Mouse (Mus musculus) erythroblast, embryonic 14.5 days (primary cell): Measurements from ENCODE around the gene Kif6. TPM values are rescaled to one million over a fixed set of nuclear protein-coding genes. Genes with fewer than 3 reads are reported as not detected.

Experiments used
- H3K27me3 ChIP-seq: 2 replicates; pipeline ENCODE4 v1.6.1; 2012; ENCODE audit warnings: inconsistent platforms; ENCODE audit not compliant: control insufficient read depth
- H3K36me3 ChIP-seq: 2 replicates; pipeline ENCODE4 v1.6.1; 2012; ENCODE audit warnings: mild to moderate bottlenecking, inconsistent platforms; ENCODE audit not compliant: control insufficient read depth
- H3K4me1 ChIP-seq: 2 replicates; pipeline ENCODE4 v1.6.1; 2012; ENCODE audit warnings: inconsistent platforms; ENCODE audit not compliant: control insufficient read depth
- H3K4me3 ChIP-seq: replicated peaks from 2 replicates; pipeline ENCODE3; 2012; ENCODE audit warnings: moderate library complexity, mild to moderate bottlenecking, inconsistent platforms
- H3K9me3 ChIP-seq: 2 replicates; pipeline ENCODE4 v1.6.1; 2012; ENCODE audit warnings: low read length, inconsistent platforms, mixed read lengths; ENCODE audit not compliant: control insufficient read depth
- GATA1 ChIP-seq: IDR thresholded peaks from 2 replicates; pipeline ENCODE4 v1.6.1; 2012; ENCODE audit warnings: low read length, inconsistent platforms, mixed read lengths
- TAL1 ChIP-seq: IDR thresholded peaks from 3 replicates; pipeline ENCODE4 v1.6.1; 2012; ENCODE audit warnings: low read length, inconsistent platforms, mixed read lengths
- polyA plus RNA-seq: library from polyadenylated mRNA; stranded (reverse); fragments of >175 nt; gene quantifications from 2 replicates; pipeline ENCODE4 v1.2.3, GENCODE M21; 2012

Gene Kif6
- polyA plus RNA-seq, 1 experiment, result not detected

GRCm38 (mm10) chr17:49933806-49934205 is 318.9 kb downstream of the Kif6 start:
- TF ChIP-seq GATA1 (no peak), TAL1 (no peak)
- Histone ChIP-seq H3K4me3 (no peak overlapping the region), H3K36me3 (no peaks in the 10 kb centered on the region), H3K4me1 (no peaks in the 10 kb centered on the region), H3K27me3 (no peaks in the 10 kb centered on the region), H3K9me3 (no peaks in the 10 kb centered on the region)

GRCm38 (mm10) chr17:49934586-49934985 is 319.6 kb downstream of the Kif6 start:
- TF ChIP-seq TAL1 (no peak), GATA1 (no peak)
- Histone ChIP-seq H3K4me3 (no peak overlapping the region), H3K36me3 (no peaks in the 10 kb centered on the region), H3K27me3 (no peaks in the 10 kb centered on the region), H3K4me1 (no peaks in the 10 kb centered on the region), H3K9me3 (no peaks in the 10 kb centered on the region)

GRCm38 (mm10) chr17:49935602-49936205 is 320.8 kb downstream of the Kif6 start:
- H3K9me3 ChIP-seq, result no peaks in the 10 kb centered on the region
- H3K4me3 ChIP-seq, result no peak overlapping the region
- no peaks in the 10 kb centered on the region for H3K4me1 ChIP-seq
- no peak for TF ChIP-seq TAL1
- TF ChIP-seq GATA1, result no peak
- no peaks in the 10 kb centered on the region for H3K27me3 ChIP-seq
- H3K36me3 ChIP-seq, result no peaks in the 10 kb centered on the region

GRCm38 (mm10) chr17:49936214-49936613 is 321.3 kb downstream of the Kif6 start:
- Histone ChIP-seq H3K4me1 (no peaks in the 10 kb centered on the region), H3K36me3 (no peaks in the 10 kb centered on the region), H3K4me3 (no peak overlapping the region), H3K27me3 (no peaks in the 10 kb centered on the region), H3K9me3 (no peaks in the 10 kb centered on the region)
- no peak for TF ChIP-seq TAL1
- no peak for TF ChIP-seq GATA1

GRCm38 (mm10) chr17:49939146-49939545 is 324.2 kb downstream of the Kif6 start:
- TF ChIP-seq TAL1 (no peak), GATA1 (no peak)
- Histone ChIP-seq H3K27me3 (no peaks in the 10 kb centered on the region), H3K4me1 (no peaks in the 10 kb centered on the region), H3K36me3 (no peaks in the 10 kb centered on the region), H3K4me3 (no peak overlapping the region), H3K9me3 (no peaks in the 10 kb centered on the region)

- no peaks in the 10 kb centered on the region for H3K27me3 ChIP-seq
- no peak for TF ChIP-seq GATA1
- no peak for TF ChIP-seq TAL1
- H3K36me3 ChIP-seq, result no peaks in the 10 kb centered on the region
- no peaks in the 10 kb centered on the region for H3K4me1 ChIP-seq
- H3K4me3 ChIP-seq, result no peak overlapping the region
- H3K9me3 ChIP-seq, result no peaks in the 10 kb centered on the region
These were observed 327.7 kb downstream of the Kif6 start for GRCm38 (mm10) chr17:49942674-49943073.

GRCm38 (mm10) chr17:49951491-49951855 is 336.5 kb downstream of the Kif6 start:
- peaks cover 5% of the 10 kb centered on the region for H3K4me1 ChIP-seq
- H3K36me3 ChIP-seq, result no peaks in the 10 kb centered on the region
- 0 out of 2 replicates have a peak, but pooled peaks cover 2% of the 10 kb centered on the region for H3K27me3 ChIP-seq
- peak overlapping the region; percentile 23 for H3K4me3 ChIP-seq
- TF ChIP-seq GATA1, result no peak
- TF ChIP-seq TAL1, result no peak
- no peaks in the 10 kb centered on the region for H3K9me3 ChIP-seq

GRCm38 (mm10) chr17:49951856-49952607 is 337.1 kb downstream of the Kif6 start:
- Histone ChIP-seq H3K4me1 (peaks cover 5% of the 10 kb centered on the region), H3K4me3 (peak overlapping the region; percentile 23), H3K9me3 (no peaks in the 10 kb centered on the region), H3K27me3 (0 out of 2 replicates have a peak, but pooled peaks cover 2% of the 10 kb centered on the region), H3K36me3 (no peaks in the 10 kb centered on the region)
- TF ChIP-seq GATA1 (no peak), TAL1 (no peak)

GRCm38 (mm10) chr17:49959021-49959420 is 344.1 kb downstream of the Kif6 start:
- H3K36me3 ChIP-seq, result no peaks in the 10 kb centered on the region
- TF ChIP-seq TAL1, result no peak
- TF ChIP-seq GATA1, result no peak
- H3K4me1 ChIP-seq, result no peaks in the 10 kb centered on the region
- no peaks in the 10 kb centered on the region for H3K27me3 ChIP-seq
- H3K9me3 ChIP-seq, result no peaks in the 10 kb centered on the region
- no peak overlapping the region for H3K4me3 ChIP-seq

Other genes starting within 250 kb of the Kif6 start
- 0.95 and 1.4 TPM in 2 replicates for gene Mocs1, start 186.8 kb upstream of the Kif6 start, polyA plus RNA-seq
- not detected in 2 replicates for gene Daam2, start 50.8 kb upstream of the Kif6 start, polyA plus RNA-seq